Mouse (Mus musculus): ENCODE results near the gene Acbd3. TPM values are rescaled to one million over a fixed set of nuclear protein-coding genes. Genes with fewer than 3 reads are reported as not detected.

The Acbd3 gene
- total and polyA plus RNA-seq, 3 experiments = 17.8 to 23.2 TPM; not detected in 1

GRCm38 (mm10) chr1:180800022-180800421 lies 74.2 kb downstream of the Acbd3 start:
- no peak overlapping the region for H3K27ac ChIP-seq (ENCODE audit: control insufficient read depth, low read depth, low read length)
- H3K79me2 ChIP-seq (ENCODE audit: control insufficient read depth, insufficient read depth, low read length, poor library complexity) = no peaks in the 10 kb centered on the region
- H3K9ac ChIP-seq (ENCODE audit: control insufficient read depth, low read depth, low read length, poor library complexity, severe bottlenecking) = no peak overlapping the region
- H3K4me3 ChIP-seq (ENCODE audit: control insufficient read depth in 1 of 2, insufficient read depth in 1 of 2, low read depth in 2 of 2, low read length in 2 of 2) = no peak overlapping the region
- H3K4me1 ChIP-seq (ENCODE audit: control insufficient read depth in 1 of 2, insufficient read depth in 2 of 2, low read length in 2 of 2) = peaks cover 0 to 7% of the 10 kb centered on the region in 2 experiments; a peak in 2 of 4 replicates
- peaks cover 10 to 14% of the 10 kb centered on the region in 2 experiments for H3K36me3 ChIP-seq (ENCODE audit: control insufficient read depth in 1 of 2, insufficient read depth in 2 of 2, low read length in 2 of 2)
- no peak for DNase-seq (ENCODE audit: low read depth, low spot score)
- no peaks in the 10 kb centered on the region; a peak in 1 of 4 replicates for H3K27me3 ChIP-seq (ENCODE audit: control insufficient read depth in 1 of 2, insufficient read depth in 2 of 2, low read length in 2 of 2)
- H3K9me3 ChIP-seq (replicated peaks; ENCODE audit: insufficient read depth, low read length) = no peaks in the 10 kb centered on the region
- TF ChIP-seq TBP (IDR thresholded peaks at IDR 0.05; ENCODE audit: low read depth, low read length) = no peak
- no peak for TF ChIP-seq RCOR1 (IDR thresholded peaks at IDR 0.05; ENCODE audit: low read depth, low read length)
- TF ChIP-seq RAD21 (IDR thresholded peaks at IDR 0.05; ENCODE audit: low read depth, low read length) = no peak
- no peak for TF ChIP-seq ELF1 (IDR thresholded peaks at IDR 0.05; ENCODE audit: low read depth, low read length)
- TF ChIP-seq ZC3H11A (IDR thresholded peaks at IDR 0.05; ENCODE audit: low read depth, low read length) = no peak
- TF ChIP-seq NELFE (IDR thresholded peaks at IDR 0.05; ENCODE audit: low read depth, low read length) = no peak
- TF ChIP-seq SMC3 (IDR thresholded peaks at IDR 0.05; ENCODE audit: low read depth, low read length) = no peak
- TF ChIP-seq NRF1 (IDR thresholded peaks at IDR 0.05; ENCODE audit: insufficient read depth, low read depth, low read length, poor library complexity, severe bottlenecking) = no peak
- TF ChIP-seq MEF2A (IDR thresholded peaks at IDR 0.05; ENCODE audit: extremely low read depth, insufficient replicate concordance, low read depth, low read length, poor library complexity, severe bottlenecking) = no peak
- no peak for TF ChIP-seq ZKSCAN1 (IDR thresholded peaks at IDR 0.05; ENCODE audit: low read depth, low read length)
- TF ChIP-seq CTCF (IDR thresholded peaks at IDR 0.05 in 2 of 3, conservative IDR thresholded peaks at IDR 0.05 in 1 of 3; ENCODE audit: control insufficient read depth in 1 of 3, insufficient read depth in 1 of 3, low read depth in 2 of 3, low read length in 3 of 3, poor library complexity in 1 of 3, severe bottlenecking in 1 of 3) = no peak
- no peak for TF ChIP-seq ETS1 (IDR thresholded peaks at IDR 0.05; ENCODE audit: low read depth, low read length)
- no peak for TF ChIP-seq POLR2A (IDR thresholded peaks at IDR 0.05; ENCODE audit: control insufficient read depth in 1 of 2, insufficient read depth in 1 of 2, low read depth in 1 of 2, low read length in 2 of 2, poor library complexity in 1 of 2)
- TF ChIP-seq JUND (IDR thresholded peaks at IDR 0.05; ENCODE audit: low read depth, low read length) = no peak
- no peak for TF ChIP-seq KAT2A (conservative IDR thresholded peaks at IDR 0.05; ENCODE audit: low read depth, low read length)
- TF ChIP-seq UBTF (IDR thresholded peaks at IDR 0.05; ENCODE audit: borderline replicate concordance, insufficient read depth, low read depth, low read length) = no peak

DNA sequence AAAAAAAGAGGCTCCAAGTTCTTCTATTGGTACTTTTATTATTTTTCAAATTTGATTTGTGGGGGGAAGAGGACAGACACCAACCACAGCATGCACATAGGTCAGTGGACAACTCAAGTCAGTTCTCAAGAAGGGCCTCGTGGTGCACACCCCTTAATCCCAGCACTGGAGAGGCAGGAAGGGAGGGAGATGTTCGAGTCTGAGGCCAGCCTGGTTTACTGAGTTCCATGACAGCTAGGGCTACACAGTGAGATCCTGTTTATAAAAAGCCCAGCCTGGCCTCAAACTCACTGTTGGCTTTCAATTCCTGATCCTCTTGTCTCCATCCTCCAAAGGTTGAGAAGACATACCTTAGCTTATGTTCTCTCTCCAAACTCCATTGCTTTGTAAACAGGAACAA lies 75.0 kb downstream of the Acbd3 start:
- no peak for DNase-seq (ENCODE audit: low read depth, low spot score)
- H3K4me1 ChIP-seq (ENCODE audit: control insufficient read depth in 1 of 2, insufficient read depth in 2 of 2, low read length in 2 of 2) = peaks cover 0 to 7% of the 10 kb centered on the region in 2 experiments; a peak in 2 of 4 replicates
- no peak overlapping the region for H3K4me3 ChIP-seq (ENCODE audit: control insufficient read depth in 1 of 2, insufficient read depth in 1 of 2, low read depth in 2 of 2, low read length in 2 of 2)
- H3K27ac ChIP-seq (ENCODE audit: control insufficient read depth, low read depth, low read length) = no peak overlapping the region
- no peak overlapping the region for H3K9ac ChIP-seq (ENCODE audit: control insufficient read depth, low read depth, low read length, poor library complexity, severe bottlenecking)
- H3K36me3 ChIP-seq (ENCODE audit: control insufficient read depth in 1 of 2, insufficient read depth in 2 of 2, low read length in 2 of 2) = peaks cover 10 to 19% of the 10 kb centered on the region in 2 experiments
- H3K9me3 ChIP-seq (replicated peaks; ENCODE audit: insufficient read depth, low read length) = no peaks in the 10 kb centered on the region
- no peaks in the 10 kb centered on the region for H3K27me3 ChIP-seq (ENCODE audit: control insufficient read depth in 1 of 2, insufficient read depth in 2 of 2, low read length in 2 of 2)
- TF ChIP-seq MAX (IDR thresholded peaks at IDR 0.05; ENCODE audit: low read length) (no peak), TBP (IDR thresholded peaks at IDR 0.05; ENCODE audit: low read depth, low read length) (no peak), USF1 (IDR thresholded peaks at IDR 0.05; ENCODE audit: low read depth, low read length) (no peak), MYB (IDR thresholded peaks at IDR 0.05; ENCODE audit: low read depth, low read length) (no peak), MYC (IDR thresholded peaks at IDR 0.05; ENCODE audit: low read depth, low read length) (no peak), RAD21 (IDR thresholded peaks at IDR 0.05; ENCODE audit: low read depth, low read length) (no peak), ZKSCAN1 (IDR thresholded peaks at IDR 0.05; ENCODE audit: low read depth, low read length) (no peak)
- H3K79me2 ChIP-seq (ENCODE audit: control insufficient read depth, insufficient read depth, low read length, poor library complexity) = no peaks in the 10 kb centered on the region

Data from MEL (cell line).